Mouse (Mus musculus) heart, adult 2 months (tissue): ENCODE data around the gene Otop1.

Experiments
- CTCF ChIP-seq: fragments of 200-600 bp; IDR thresholded peaks from 2 replicates; pipeline ENCODE4 v1.8.1; 2022; ENCODE audit warnings: antibody characterized with exemption, mild to moderate bottlenecking, moderate library complexity
- POLR2A ChIP-seq: fragments of 200-500 bp; IDR thresholded peaks from 2 replicates; pipeline ENCODE4 v1.6.1; 2011; ENCODE audit warnings: mild to moderate bottlenecking, low read depth, low read length, control low read depth; ENCODE audit not compliant: insufficient read depth

GRCm38 (mm10) chr5:38240727-38241472 is 34.9 kb upstream of the Otop1 start:
- TF ChIP-seq CTCF (no peak), POLR2A (no peak)
